In genomic region chrX:20801456-20801855, GRCm38 (mm10) we compare ENCODE assay signal across 14 mouse cellular contexts.
"Had no signal": no experiment of that assay in that cellular context is flagged by ENCODE, and none has a peak within 500 bp of the region (broad histone marks: within the 10 kb centered on the region; RNA-seq: fewer than 3 reads in every experiment).

No protein-coding gene starts in this region.

- DNase-seq: gastrocnemius, postnatal 14 days; gastrocnemius, postnatal 36 days; heart, adult 11 months; heart, adult 2 months; heart, postnatal 14 days; heart, postnatal 36 days; kidney, adult 18-20 months; kidney, adult 8-10 months; kidney, postnatal 10 days; kidney, postnatal 25 days; kidney, postnatal 4 days; layer of hippocampus, adult 9-11 months; layer of hippocampus, postnatal 36 days; liver had no signal
